Mouse (Mus musculus): ENCODE measurements at regions not wholly inside any gene's neighbourhood (a gene's known extent, or its start where the extent isn't known, plus 50 kb on each side); places are given as distances from the start of the nearest gene placed in this dataset.

DNA sequence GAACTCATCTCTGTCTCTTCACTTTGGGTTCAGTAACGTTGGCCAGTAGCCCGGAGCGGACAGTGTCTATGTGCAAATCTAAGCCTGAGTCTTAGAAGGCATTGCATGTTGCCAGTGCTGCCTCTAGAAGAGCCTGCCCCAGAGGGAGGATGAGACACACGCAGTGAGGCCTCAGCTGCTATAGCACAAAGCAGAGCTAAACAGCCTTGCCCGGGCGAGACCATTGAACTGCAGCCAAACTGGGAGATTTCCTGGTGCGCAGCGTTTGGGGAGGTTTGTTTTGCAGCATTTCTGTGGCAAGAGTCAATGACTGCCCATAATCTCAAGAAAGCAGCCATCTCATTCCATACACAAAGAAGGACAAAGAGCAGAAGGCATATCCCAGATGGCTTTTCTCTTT lies 164.0 kb downstream of the 3100002H09Rik start:
- peak; percentile 30 for DNase-seq (ENCODE audit: low spot score)

DNA sequence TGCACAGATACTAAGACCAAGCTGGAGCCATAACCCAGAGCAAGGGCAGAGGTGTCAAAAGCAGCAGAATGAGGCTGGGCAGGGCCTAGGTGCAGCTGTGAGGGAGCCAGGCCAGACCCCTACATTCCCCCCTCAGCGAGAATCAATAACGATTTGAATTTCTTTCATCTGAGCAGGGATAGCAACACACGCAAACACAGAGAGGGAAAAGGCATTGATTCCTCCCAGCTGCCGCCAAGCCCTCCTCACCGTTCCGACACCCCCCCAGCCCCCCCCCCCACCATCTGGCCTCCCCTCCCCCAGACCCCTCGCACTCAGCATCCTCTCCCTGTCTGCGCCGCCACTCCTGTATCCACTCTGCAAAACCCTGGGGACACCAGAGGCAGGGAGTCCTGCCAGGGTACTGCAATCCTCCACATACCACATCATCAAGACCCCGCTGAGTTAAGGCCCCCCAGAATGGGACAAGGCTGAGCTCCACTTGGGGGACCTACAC lies 166.9 kb downstream of the 3100002H09Rik start:
- DNase-seq (ENCODE audit: low spot score) = no peak

DNA sequence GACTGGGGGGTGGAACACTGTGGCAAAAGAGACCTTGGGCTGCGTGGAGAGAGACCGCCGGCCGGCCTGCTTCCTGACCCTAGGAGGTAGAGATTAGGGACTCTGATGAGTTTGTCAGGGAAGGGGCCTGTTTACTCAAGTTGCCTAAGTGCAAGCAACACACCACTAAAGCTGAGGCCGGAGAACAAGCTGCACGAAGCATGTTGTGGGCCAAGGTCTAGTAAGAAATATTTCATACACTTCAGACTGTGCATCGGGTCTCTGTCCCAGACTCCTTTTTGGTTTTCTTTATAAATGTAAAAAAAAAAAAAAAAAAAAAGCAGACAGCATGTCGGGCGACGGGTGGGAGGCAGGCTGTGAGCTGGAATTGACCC lies 167.5 kb downstream of the 3100002H09Rik start:
- DNase-seq (ENCODE audit: low spot score) = no peak

DNA sequence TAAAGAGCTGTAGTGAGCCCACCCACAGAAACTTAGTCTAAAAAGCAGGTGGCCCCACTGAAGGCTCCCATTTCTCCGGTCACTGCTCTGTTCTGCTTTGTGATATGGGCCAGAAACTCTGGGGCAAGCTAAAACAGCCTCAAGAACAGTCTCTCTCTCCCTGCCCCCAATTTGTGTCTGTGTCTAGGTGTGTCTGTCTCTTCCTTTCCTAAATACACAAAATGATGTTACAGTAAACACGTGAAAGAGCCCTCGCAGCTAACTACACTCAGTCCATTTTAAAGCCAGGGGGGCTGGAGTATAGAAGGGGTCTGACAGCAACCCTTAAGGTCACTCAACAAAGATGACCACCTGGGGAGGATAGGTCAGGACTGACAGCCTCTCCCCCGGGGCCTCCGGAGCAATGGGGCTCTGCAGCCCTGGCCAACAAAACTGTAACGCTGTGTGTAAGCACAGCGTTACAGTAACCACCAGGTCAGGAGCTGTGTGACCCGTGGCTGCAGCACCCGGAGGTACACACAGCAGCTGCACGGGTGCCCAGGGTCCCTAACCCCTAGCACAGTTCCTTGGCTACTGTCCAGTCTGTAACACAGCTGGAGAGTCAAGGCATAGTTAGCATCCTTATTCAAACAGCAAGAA lies 168.0 kb downstream of the 3100002H09Rik start:
- no peak for DNase-seq (ENCODE audit: low spot score)

DNA sequence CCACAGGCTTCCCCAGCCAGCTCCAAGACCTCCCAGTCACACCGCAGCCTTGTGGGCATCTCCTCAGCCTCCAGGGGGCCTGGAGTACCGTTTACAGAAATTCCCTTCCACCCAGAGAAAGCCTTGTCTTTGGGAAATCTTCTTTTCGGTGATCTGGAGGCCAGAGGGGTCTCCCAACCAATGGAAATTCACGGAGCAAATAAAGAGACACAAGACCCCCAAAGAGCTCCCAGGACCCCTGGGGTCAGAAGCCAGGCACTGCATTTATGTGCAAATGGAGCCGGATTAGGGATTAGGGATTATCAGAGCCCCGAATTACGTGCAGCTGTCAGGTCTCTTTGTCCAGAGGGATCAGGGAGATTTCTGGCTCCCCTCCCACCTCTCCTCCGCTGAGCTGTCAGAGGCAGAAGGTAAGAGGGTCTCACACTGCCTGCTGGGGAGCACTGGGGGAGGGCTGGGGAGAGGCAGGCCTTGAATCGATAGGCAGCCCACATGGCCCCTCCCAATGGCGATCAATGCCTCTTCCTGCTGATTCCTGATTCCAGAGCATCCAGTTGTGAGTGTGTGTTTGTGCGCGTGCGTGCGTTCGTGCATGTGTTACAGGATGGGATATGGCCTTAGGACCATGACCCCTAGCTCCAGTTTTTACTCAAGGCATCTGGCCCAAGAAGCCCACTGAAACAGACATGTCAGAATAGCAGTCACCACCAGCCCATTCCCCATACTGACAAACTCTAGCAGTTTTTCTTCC lies 168.7 kb downstream of the 3100002H09Rik start:
- no peak for DNase-seq (ENCODE audit: low spot score)

DNA sequence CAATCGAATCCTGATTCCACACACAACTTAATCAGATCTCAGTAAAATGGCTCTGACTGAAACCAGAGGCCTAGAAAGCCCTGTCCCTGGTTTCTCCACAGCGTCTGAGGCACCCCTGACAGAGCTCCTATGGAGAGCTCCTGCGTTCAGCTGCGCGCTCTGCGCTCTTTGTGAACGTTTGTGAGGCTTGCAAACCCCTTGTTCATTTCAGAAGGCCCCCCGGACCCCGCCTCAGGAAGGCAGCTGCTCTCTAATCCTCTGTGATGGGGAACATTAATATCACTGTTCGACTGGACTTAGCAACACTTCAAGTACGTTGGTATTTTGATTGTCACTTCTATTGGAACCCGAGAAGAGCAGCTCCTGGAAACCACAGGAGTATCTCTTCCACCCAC lies 175.6 kb downstream of the 3100002H09Rik start:
- DNase-seq (ENCODE audit: low spot score) = no peak

DNA sequence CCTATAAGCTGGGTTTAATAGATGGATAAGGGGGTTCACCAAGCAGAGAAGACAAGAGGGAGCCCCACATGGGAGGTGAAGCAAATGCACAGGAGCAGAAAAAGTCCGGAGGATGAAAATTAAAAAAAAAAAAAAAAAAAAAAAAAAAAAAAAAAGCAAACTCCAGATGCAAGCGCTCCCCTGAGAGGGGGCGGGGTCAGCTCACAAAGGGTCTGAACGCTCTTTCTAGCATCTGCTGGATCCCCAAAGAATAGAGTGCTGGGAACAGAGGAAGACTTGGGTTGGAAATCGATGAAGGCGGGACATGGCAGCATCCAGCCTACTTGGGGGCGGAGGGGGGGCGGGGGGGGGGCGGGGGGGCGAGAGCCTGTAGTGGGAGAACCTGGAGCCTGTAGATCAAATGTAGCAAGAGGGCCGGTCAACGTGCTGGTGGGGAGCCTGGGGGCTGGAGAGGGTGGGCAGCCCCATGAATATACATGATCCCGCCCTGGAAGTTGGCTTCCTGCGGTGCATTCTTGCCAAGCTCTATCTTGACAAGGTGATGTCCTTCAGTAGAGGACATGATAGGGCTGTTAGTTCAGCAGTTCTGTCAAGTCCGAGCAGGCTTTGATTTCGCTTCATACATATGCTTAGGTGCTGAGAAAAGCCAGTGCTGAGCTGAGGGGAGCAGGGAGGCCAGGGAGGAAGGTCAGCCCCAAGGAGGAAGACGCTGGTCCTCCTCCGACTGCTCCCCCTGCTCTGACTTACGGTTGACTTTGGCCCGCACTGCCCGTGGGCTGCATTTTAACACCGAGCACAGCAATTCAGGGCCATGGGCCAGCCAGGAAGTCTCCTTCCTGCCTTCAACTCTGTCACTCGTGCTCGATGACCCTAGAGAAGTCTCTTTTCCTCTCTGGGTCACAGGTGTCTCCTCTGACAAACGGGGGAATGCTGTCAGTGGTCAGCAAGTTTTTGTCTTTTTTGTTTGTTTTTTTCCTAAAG lies 176.3 kb downstream of the 3100002H09Rik start:
- DNase-seq (ENCODE audit: low spot score) = no peak

DNA sequence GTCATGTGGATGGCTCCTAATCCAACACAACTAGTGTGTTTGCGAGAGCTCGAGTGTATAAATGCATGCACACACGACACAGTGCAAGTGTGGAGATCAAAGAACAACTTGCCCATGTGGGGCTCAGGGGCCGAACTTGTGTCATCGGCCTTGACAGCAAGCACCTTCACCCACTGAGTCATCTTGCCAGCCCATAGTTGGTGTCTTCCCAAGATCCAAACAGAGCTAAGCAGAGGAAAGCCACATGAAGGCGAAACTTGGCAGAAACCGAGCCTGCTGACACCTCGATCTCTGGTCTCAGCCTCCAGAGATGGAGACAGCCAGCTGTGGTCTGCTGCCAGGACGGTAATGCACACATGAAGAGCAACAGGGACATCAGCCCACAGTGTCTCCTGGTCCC lies 177.1 kb downstream of the 3100002H09Rik start:
- no peak for DNase-seq (ENCODE audit: low spot score)

DNA sequence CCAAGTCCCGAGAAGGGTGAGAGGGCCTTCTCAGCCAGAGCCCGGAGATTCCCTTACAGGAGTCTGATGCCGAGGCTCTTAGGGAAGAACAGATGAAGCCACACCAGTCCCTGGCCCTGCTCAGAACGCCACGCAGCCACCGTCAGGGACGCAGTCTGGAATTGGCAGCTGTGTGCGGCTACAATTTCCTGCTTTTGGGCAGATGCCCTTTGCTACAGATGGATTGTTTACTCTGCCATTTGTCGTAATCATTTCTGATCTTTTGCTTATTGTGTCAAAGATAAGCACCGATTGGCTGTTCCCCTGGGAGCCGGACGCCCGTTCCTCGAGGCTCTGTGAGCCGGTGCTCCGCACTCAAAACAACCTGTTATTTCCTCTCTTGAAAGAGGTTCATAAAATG lies 179.4 kb downstream of the 3100002H09Rik start:
- DNase-seq (ENCODE audit: low spot score) = no peak

DNA sequence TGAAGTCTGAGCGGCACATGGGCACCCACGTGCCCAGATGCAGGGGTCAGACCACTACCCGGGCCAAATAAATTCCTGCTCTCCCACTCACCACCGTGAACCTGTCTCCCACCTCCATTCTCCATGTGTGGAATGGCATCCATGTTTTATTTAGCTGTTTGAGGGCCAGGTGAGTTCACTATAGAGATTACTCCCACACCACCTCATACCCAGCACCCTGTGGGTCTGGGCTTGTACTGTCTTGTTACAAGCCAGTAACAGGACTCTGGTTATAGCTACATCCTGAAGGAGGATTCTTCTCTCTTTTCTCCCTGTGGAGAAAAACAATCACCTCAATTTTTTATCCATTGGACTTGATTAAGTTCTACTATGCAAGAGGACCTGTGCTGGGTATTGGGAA lies 181.8 kb downstream of the 3100002H09Rik start:
- DNase-seq (ENCODE audit: low spot score) = no peak

DNA sequence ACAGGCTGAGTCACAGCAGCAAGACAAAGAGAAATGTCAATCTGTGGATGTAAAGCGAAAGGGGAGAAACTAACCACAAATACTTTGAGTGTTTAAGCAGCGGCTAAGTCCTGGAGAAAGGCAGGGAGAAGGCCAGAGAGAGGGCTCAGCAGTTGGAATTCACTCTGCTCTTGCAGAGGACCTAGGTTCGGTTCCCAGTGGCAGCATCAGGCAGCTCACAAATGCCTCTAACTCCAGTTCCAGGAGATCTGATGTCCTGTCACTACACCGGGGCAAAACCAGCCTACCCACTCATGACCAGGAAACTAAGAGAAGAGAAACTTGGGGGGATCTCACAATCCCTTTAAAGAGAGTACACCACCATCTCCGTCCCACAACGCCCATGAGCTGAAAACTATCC lies 188.2 kb downstream of the 3100002H09Rik start:
- no peak for DNase-seq (ENCODE audit: low spot score)

DNA sequence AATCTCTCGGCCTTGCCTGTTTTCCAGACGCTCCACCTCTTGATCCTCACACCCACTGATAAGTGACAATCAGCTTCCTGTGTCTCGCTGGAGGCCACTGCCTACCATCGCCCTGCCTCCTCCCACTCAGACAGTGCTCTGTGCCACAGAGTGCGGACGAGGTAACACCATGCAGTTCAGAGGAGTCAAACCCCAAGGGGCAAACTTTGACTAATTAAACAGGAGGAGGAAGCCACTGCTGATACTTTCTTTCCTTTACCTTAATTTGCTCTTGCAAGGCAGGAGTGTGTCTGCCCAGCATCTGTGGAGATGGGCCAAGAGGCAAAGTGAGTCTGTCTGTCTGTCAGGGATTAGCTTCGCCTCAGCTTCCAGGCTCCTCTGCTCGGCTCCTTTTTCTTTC lies 192.2 kb downstream of the 3100002H09Rik start:
- no peak for DNase-seq (ENCODE audit: low spot score)

DNA sequence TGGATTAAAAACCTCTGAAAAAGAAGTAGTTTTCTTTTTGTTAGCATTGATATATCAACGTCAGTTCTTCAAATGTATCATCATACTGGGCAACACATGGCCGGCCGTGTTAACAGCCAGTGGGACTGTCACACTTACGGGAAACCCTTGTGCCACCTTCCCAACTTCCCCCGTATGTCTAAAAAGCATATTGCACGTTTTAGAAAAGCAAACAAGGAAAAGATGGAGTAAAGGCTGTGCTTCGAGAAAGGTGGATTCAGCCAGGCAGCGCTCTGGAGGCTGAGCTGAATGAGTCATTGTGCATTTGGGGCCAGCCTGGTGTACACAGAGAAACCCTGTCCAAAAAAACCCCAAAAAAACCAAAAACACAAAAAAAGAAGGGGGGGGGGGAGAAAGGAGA lies 193.4 kb downstream of the 3100002H09Rik start:
- no peak for DNase-seq (ENCODE audit: low spot score)

DNA sequence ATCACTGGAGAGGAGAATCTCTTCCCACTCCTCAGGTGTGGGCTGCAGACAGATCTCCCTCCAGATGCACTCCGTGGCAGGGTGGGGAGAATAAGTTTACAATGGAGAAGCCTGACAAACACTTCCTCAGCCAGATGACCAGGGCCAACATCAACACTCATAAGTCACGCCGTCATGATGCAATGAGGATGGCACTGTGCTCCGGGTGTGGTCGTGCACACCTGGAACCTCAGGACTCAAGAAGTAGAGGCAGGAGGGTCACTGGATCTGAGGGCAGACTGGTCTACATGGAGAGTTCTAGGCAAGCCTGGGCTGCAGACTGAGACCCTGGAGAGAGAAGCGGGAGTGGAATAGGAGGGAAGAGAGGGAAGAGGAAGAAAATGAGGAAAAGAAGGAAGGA lies 194.3 kb downstream of the 3100002H09Rik start:
- no peak for DNase-seq (ENCODE audit: low spot score)

DNA sequence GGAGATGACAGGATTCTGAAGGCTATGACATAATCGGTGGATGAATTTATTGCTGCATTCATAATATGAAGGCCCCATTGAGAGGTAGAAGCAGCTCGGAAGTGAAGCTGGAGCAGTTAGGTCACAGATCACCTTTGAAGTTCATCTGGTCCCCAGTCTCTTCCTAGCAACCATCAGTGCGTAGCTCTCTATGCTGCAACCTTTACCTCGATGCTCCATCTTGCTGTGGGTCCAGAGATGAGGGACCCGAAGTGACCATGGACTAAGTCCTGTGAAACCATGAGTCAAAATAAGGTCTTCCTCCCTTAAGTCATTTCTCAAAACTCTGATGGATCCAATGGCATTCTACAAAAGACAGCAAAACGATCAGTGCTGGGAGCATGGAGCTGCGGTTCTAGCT lies 196.2 kb downstream of the 3100002H09Rik start:
- no peak for DNase-seq (ENCODE audit: low spot score)

DNA sequence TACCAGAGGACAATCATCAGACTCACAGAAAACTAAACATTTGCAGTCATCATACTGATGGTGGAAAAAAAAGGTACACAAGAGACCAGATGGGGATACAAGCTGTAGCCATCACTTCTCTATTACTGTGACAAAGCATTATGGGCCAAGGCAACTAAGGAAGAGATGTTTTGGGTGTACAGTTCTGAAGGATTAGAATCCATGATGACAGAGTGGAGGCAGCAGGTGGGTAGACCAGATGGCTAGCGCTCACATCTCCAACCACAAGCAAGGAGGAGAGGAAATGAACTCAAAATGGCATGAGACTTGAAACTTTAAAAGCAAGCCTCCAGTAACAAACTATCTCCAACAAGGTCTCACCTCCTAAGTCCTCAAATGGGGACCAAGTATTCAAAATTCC lies 201.3 kb downstream of the 3100002H09Rik start:
- DNase-seq (ENCODE audit: low spot score) = no peak

DNA sequence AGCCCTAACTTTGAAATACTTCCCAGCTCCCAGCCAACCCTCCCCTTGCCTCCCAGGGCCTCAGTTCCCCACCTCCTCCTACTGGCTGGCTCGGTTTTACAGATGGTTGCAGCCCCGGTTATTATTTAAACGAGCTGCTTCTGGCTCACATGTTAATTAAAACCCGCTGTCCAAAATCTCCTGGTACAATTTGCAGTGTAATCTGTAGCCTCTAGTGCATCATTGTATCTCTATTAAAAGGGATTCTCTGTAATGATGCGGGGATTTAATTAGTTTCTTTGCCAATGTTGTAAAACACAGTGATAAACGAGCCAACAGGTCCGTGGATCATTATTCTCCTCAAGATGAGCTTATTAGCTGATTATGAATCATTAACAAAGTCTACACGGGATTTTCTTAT lies 208.5 kb downstream of the 3100002H09Rik start:
- no peak for DNase-seq (ENCODE audit: low spot score)

DNA sequence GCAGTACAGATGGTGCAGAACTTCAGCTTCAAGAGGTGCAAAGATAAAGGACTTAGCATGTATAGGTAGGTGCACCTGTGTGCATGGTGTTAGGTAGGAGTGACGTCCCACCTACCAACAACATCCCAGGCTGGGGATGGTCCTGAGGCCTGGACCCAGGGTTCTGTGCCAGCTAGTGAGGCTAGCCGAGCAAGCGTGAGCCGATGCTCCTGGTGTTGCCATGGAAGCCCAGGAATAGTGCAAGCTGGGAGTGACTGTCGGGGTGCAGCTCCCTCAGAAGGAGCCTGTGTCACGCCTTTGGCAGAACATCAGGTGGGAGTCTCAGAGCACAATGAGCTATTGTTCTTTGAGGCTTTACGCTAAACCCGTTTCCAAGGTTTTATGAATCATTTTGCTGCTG lies 209.9 kb downstream of the 3100002H09Rik start:
- no peak for DNase-seq (ENCODE audit: low spot score)

DNA sequence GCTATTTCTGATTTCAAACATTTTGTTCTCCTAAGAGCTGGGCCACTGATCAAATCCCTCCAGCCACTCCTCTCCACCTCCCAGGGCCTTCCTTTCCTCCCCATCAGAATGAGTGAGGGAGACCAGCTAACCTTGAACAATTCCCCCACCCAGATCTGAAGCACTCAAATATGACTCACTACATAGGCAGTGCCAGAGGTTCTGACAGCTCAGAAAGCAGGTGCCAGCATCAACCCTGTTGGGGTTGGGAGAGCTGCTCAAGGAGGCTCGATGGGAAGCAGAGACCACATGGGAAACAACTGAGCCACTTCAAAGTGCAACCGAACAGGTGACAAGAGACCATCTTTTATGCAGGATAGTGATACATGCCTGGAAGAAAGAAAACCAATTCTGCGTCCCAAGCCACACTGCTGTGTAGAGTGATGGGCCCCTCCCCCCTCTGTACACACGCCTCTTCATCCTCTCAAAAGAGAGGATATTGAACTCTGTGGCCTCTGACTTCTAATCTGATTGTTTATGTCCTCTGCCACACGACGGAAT lies 210.4 kb downstream of the 3100002H09Rik start:
- no peak for DNase-seq (ENCODE audit: low spot score)

DNA sequence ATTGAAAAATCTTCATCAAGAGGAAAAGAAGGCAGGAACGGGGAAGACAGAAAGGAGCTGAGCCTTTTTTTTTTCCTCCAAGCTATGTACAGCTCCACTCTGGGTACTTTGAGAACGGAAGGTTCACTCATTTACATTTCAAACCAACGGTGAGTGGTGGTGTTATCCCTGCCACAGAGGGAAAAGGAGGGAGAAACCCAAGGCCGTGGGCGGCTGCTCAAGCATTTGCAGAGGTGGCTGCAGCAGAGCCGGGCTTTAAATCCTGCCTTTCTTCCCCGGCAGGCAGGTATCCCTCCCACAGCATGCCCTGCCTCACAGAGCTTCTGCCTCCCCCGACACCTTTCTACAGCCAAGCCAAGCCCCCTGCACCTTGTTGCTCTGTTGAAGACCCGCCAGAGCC lies 212.2 kb downstream of the 3100002H09Rik start:
- no peak for DNase-seq (ENCODE audit: low spot score)

DNA sequence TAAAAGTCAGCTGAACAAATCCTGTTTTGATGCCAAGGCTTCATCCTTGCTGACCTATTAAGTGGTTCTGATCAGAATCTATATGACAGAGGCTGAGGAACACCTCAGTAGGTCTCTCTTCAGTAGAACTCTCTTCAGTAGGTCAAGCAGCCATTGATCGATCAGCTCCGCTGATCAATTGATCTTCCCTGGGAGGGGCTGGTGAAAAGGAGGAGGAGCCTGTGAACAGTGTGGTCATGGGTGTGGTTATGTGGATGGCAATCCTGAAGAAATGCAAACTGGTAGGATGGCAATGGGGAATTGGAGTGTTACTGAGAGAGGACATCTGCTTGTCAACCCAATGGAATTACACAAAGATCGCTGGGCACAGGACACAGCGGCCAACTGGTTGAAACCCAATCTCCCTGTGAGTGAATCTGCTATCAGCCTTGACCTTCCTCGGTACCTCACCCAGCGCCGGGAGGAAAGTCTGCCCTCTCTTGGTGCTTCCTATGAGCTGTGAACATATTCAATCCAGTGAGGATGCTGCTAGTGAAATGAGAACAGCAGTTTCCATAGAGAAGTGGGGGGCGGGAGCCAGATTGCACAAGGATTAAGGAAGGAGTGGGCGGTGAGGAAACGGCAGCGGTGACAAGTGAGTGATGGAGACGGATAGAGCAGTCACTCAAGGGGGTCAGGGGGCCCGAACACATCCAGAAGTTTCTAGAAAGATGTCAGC lies 213.9 kb downstream of the 3100002H09Rik start:
- DNase-seq (ENCODE audit: low spot score) = no peak

DNA sequence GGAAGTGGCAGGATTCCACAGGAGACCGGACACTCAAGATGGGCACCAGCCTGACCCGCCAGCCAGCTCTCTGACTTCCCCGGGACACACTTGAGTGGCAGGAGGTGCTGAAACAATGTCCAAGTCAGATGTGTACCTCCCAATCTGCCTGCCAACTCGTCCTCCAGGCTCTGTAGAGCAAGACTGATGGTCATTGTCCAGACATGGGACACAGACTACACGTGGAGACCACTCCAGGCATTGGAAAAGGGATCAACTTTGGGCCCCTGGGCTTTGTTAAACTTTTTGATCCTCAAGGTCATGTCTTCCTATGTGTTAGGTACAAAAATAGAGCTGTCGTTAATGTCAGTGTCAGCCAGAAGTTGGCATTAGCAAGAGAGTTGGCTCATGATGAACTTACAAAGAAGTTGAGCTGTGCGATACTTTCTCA lies 214.6 kb downstream of the 3100002H09Rik start:
- DNase-seq (ENCODE audit: low spot score) = no peak

Data from ovary, adult 18-20 months (tissue).